Mouse (Mus musculus): Measurements from ENCODE around the gene Vmn1r59.
"Not testable (repeated sequence)": the region's sequence is repeated elsewhere in the genome, so short reads cannot be mapped to it uniquely, and the experiment has no call there.

Gene Vmn1r59

DNA sequence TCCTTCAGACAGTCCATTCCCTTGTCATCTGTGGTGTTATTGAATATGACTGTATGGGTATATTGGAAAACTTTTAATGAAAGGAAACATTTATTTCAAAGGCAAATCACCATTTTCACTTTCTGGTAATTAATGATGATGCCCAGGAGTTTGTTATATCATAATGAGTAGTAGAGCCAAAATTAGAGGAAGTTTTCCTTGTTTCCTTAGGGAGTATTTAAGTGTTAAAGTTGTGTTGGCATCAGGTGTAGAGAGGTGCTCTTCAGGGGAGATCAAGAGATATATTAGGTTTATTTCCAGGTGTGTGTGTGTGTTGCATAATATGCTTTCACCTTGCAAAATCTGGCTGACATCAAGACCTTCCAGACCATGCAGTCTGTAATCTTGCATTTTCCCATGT is at the start of gene Vmn1r59:
Gene Vmn1r59 (minus strand): TSS at position 101 of the 400 bp plus-strand sequence.
- no peak for DNase-seq (ENCODE audit: low spot score)

DNA sequence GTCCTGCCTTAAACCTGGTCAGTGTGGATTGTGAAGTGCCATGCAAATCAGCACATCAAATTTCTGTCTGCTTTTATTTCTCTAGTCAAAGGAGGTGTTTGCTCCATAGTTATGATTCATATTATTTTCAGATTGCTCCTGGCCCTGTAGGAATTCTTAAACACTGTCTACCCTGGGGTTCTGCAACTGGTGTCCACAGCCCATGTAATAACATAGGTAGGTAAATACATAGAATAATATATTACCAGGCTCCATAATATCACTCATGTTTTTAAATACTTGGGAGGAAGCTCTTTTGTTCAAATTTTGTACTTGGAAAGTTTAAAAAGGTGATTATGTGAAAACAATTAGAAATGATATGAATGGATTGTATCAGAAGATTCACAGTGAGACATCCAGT is 37.3 kb upstream of the Vmn1r59 start, which contains the start of gene Vmn2r28:
Gene Vmn2r28 (minus strand): TSS at position 101 of the 400 bp plus-strand sequence.
- not testable (repeated sequence) for DNase-seq (ENCODE audit: low spot score)

DNA sequence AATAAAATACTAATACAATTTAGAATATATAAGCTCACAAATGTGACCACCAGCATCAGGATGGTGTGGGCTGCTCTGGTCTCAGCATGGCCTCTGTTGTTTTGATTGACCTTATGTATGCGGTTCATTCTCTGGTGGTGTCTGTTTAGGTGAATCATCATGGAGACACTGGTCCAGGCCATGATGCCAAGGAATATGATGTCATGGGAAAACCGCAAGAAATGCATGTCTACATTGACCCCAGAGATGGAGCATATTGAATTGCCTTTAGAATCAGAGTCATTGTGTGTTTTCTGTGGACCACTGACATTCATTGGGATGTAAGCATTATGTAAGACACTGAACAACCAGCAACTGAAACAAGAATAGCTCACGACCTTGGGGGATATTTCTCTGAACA is 2.6 kb downstream of the Vmn1r59 start:
- DNase-seq (ENCODE audit: low spot score) = not testable (repeated sequence)

DNA sequence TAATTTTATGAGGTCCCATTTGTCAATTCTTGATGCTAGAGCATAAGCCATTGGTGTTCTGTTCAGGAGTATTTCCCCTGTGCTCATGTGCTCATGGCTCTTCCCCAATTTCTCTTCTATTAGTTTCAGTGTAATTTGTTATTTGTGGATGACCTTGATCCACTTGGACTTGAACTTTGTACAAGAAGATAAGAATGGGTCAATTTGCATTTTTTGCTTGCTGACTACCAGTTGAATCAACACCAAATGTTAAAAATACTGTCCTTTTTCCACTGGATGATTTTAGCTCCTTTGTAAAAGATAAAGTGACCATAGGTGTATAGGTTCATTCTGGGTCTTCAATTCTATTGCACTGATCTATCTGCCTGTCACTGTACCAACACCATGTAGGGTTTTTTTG is 7.9 kb downstream of the Vmn1r59 start:
- DNase-seq (ENCODE audit: low spot score) = no peak

DNA sequence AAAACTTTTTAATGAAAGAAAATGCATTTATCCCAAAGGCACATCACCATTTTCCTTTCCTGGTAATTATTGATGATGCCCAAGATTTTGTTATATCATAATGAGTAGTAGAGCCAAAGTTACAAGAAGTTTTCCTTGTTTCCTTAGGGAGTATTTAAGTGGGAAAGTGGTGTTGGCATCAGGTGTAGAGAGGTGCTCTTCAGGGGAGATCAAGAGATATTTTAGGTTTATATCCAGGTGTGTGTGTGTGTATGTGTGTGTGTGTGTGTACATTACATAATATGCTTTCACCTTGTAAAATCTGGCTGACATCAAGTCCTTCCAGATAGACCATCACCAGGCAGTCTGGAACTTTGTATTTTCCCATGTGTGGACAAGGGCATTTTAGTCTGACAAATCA is 43.3 kb downstream of the Vmn1r59 start, which contains the start of gene Vmn1r58:
Gene Vmn1r58 (minus strand): TSS at position 101 of the 400 bp plus-strand sequence.
- not testable (repeated sequence) for DNase-seq (ENCODE audit: low spot score)

DNA sequence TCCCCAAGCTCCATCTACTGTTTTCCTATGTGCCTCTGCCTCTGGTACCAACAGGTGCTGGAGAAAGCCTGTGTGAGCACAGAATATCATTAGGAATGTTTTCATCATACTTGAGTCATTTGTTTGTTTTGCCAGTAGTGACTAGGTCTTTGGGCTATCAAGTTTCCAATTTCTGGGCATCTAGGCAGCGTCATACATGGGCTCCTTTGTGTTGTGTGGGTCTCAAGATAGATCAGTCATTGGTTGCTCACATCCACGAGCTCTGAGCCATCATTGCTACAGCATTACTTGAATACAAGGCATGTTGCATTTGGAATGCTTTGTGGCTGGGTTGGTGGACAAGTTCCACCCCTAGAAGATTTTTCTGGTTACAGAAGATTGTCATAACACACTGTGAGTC is 50.4 kb downstream of the Vmn1r59 start:
- DNase-seq (ENCODE audit: low spot score) = no peak
